ENCODE assay signal across 8 mouse cellular contexts in the genomic region with DNA sequence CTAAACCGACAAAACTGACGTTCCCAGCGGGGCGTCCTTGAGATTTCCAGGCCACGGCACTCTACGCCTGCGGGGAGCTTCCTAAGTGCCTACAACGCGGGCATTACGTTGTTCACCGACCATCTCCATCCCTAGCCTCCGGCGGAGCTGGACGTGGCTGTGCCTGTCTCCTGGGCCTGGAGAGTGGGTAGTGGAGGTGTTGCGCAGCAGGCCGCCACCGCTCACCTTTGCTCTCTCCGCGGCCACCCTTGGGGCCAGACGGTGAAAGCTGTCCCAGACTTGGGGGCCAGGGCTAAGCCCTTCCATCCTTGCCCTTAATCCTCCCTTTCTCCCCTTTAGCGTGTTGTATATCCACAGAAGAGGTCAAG. TPM values are rescaled to one million over a fixed set of nuclear protein-coding genes. Genes with fewer than 3 reads are reported as not detected.
A peak's percentile ranks its signal among the peaks of the same experiment; 100 is the strongest.
DNase-seq lines count a peak whose midpoint lies in the region; ATAC-seq and TF ChIP-seq lines count a peak whose summit lies in the region.

No protein-coding gene starts in this region.

- no peaks in the 10 kb centered on the region for H3K79me2 ChIP-seq in myocyte (ENCODE audit: control insufficient read depth, insufficient read depth)

- H3K4me2 ChIP-seq in myocyte (ENCODE audit: low read depth): peak overlapping the region; percentile 76

- peaks cover 2% of the 10 kb centered on the region for H3K36me3 ChIP-seq in testis, adult 2 months (ENCODE audit: control insufficient read depth, insufficient read depth, low read length)
- H3K36me3 ChIP-seq in limb, embryonic 10.5 days: peaks cover 3% of the 10 kb centered on the region; the same call in 1 of the 2 replicates
- H3K36me3 ChIP-seq in myocyte (ENCODE audit: control insufficient read depth, insufficient read depth): no peaks in the 10 kb centered on the region

- H3ac ChIP-seq in myocyte (ENCODE audit: control insufficient read depth, insufficient read length): peak overlapping the region; percentile 66

- ATAC-seq in cerebellum, adult (ENCODE audit: insufficient number of reproducible peaks, low FRiP score, low TSS enrichment): peak; percentile 59

- no peak for DNase-seq in cerebellum, adult 18-20 months
- DNase-seq in testis, postnatal 10 days (ENCODE audit: low spot score): no peak
- DNase-seq in limb, embryonic 10.5 days (ENCODE audit: low spot score): no peak
- DNase-seq in right cerebral cortex, postnatal 14 days: no peak
- DNase-seq in kidney, adult 9 months: no peak

- TF ChIP-seq CTCF in testis, adult 2 months (IDR thresholded peaks at IDR 0.05; ENCODE audit: control insufficient read depth, insufficient read depth, insufficient replicate concordance, low read depth, low read length): no peak

- H3K27ac ChIP-seq in testis, adult 2 months (ENCODE audit: control insufficient read depth, insufficient read depth, low read depth, low read length): peak overlapping the region; percentile 100
- H3K27ac ChIP-seq in limb, embryonic 10.5 days: peak overlapping the region; percentile 91

- no peaks in the 10 kb centered on the region for H3K27me3 ChIP-seq in testis, adult 2 months (ENCODE audit: control insufficient read depth, insufficient read depth, low read length)
- H3K27me3 ChIP-seq in limb, embryonic 10.5 days (ENCODE audit: low read depth, poor library complexity, severe bottlenecking): no peaks in the 10 kb centered on the region
- H3K27me3 ChIP-seq in myocyte (ENCODE audit: control insufficient read depth, insufficient read depth, insufficient read length): no peaks in the 10 kb centered on the region

- no peak for TF ChIP-seq POLR2A in testis, adult 2 months (IDR thresholded peaks at IDR 0.05; ENCODE audit: control insufficient read depth, low read depth, low read length)
- TF ChIP-seq POLR2A in myocyte (IDR thresholded peaks at IDR 0.05; ENCODE audit: insufficient read length, low read depth): peak; percentile 46

- H3K4me3 ChIP-seq in testis, adult 2 months (ENCODE audit: control insufficient read depth, low read depth, low read length): peak overlapping the region; percentile 100
- peak overlapping the region; percentile 64 for H3K4me3 ChIP-seq in limb, embryonic 10.5 days
- peak overlapping the region; percentile 74 for H3K4me3 ChIP-seq in myocyte

- no peaks in the 10 kb centered on the region for H3K9me3 ChIP-seq in limb, embryonic 10.5 days (replicated peaks)

- peaks cover 2% of the 10 kb centered on the region; the same call in 1 of the 2 replicates for H3K4me1 ChIP-seq in testis, adult 2 months (ENCODE audit: control insufficient read depth, insufficient read depth, low read length)
- H3K4me1 ChIP-seq in limb, embryonic 10.5 days: no peaks in the 10 kb centered on the region

- 0% methylated on average over 21 of the region's 21 CpGs for WGBS in limb, embryonic 10.5 days

TF ChIP-seq in myocyte, 11 proteins besides CTCF, POLR2A, EP300 and RAD21:
- TF ChIP-seq POLR2AphosphoS2 (IDR thresholded peaks at IDR 0.05; ENCODE audit: insufficient read length, low read depth) (peak; percentile 40), CEBPB (IDR thresholded peaks at IDR 0.05; ENCODE audit: insufficient read depth, poor library complexity, severe bottlenecking) (no peak)

RNA-seq across cellular contexts. Expression of a gene that starts 0.4 kb away (rescaled TPM):
- polyA plus RNA-seq in testis, adult 2 months (2012; rRNA removed): 7.8 and 10.6 TPM in 2 replicates
- 21.7 and 27.7 TPM in 2 replicates for polyA plus RNA-seq in limb, embryonic 10.5 days (2016; fragmentation: Nextera tagmentation; extraction: Ambion mirVana)
- polyA plus RNA-seq in myocyte (2012; fragmentation: generic; extraction: Trizol): 5.0 TPM

RNA-seq across cellular contexts. Expression of a gene that starts 28.3 kb away (rescaled TPM):
- 28.0 and 29.1 TPM in 2 replicates for polyA plus RNA-seq in testis, adult 2 months (2012; rRNA removed)
- 32.1 and 40.2 TPM in 2 replicates for polyA plus RNA-seq in limb, embryonic 10.5 days (2016; fragmentation: Nextera tagmentation; extraction: Ambion mirVana)
- 28.0 TPM for polyA plus RNA-seq in myocyte (2012; fragmentation: generic; extraction: Trizol)
